Mouse (Mus musculus): ENCODE measurements around the gene Hist1h4k. TPM values are rescaled to one million over a fixed set of nuclear protein-coding genes. Genes with fewer than 3 reads are reported as not detected.
"Not testable (repeated sequence)": the region's sequence is repeated elsewhere in the genome, so short reads cannot be mapped to it uniquely, and the experiment has no call there.

The Hist1h4k gene
- polyA plus RNA-seq, 1 experiment = 55.4 TPM

- Histone ChIP-seq H3K36me3 (ENCODE audit: control insufficient read depth, insufficient read depth, low read length) (no peaks in the 10 kb centered on the region), H3K4me3 (ENCODE audit: low read depth, low read length) (peak overlapping the region; percentile 60), H3K27me3 (ENCODE audit: control insufficient read depth, insufficient read depth, low read length) (no peaks in the 10 kb centered on the region), H3K4me1 (ENCODE audit: control insufficient read depth, insufficient read depth, insufficient read length, low read length) (no peaks in the 10 kb centered on the region), H3K27ac (ENCODE audit: insufficient read depth, low read depth, low read length) (peak overlapping the region; percentile 75)
- TF ChIP-seq POLR2A (IDR thresholded peaks at IDR 0.05; ENCODE audit: low read depth, low read length) (no peak), CTCF (IDR thresholded peaks at IDR 0.05; ENCODE audit: extremely low read depth, insufficient read length, insufficient replicate concordance, low read depth, low read length) (no peak)
- 9% methylated on average over 8 of the region's 8 CpGs for WGBS
Measured at GRCm38 (mm10) chr13:21786189-21786898, 36.0 kb upstream of the Hist1h4k start.

- H3K4me3 ChIP-seq (ENCODE audit: low read depth, low read length) = no peak overlapping the region
- 0 out of 2 replicates have a peak, but pooled peaks cover 2% of the 10 kb centered on the region for H3K4me1 ChIP-seq (ENCODE audit: control insufficient read depth, insufficient read depth, insufficient read length, low read length)
- 69% methylated on average over 6 of the region's 6 CpGs for WGBS
- no peaks in the 10 kb centered on the region for H3K27me3 ChIP-seq (ENCODE audit: control insufficient read depth, insufficient read depth, low read length)
- H3K36me3 ChIP-seq (ENCODE audit: control insufficient read depth, insufficient read depth, low read length) = no peaks in the 10 kb centered on the region
- H3K27ac ChIP-seq (ENCODE audit: insufficient read depth, low read depth, low read length) = no peak overlapping the region
- TF ChIP-seq POLR2A (IDR thresholded peaks at IDR 0.05; ENCODE audit: low read depth, low read length) = no peak
- no peak for TF ChIP-seq CTCF (IDR thresholded peaks at IDR 0.05; ENCODE audit: extremely low read depth, insufficient read length, insufficient replicate concordance, low read depth, low read length)
Measured at GRCm38 (mm10) chr13:21784311-21784710, 34.0 kb upstream of the Hist1h4k start.

- WGBS = 2% methylated on average over 9 of the region's 9 CpGs
- peak overlapping the region; percentile 20; the same call in 1 of the 2 replicates for H3K27ac ChIP-seq (ENCODE audit: insufficient read depth, low read depth, low read length)
- H3K4me3 ChIP-seq (ENCODE audit: low read depth, low read length) = no peak overlapping the region
Measured at GRCm38 (mm10) chr13:21783734-21784161, 33.4 kb upstream of the Hist1h4k start.

GRCm38 (mm10) chr13:21783255-21783617 is 32.9 kb upstream of the Hist1h4k start, which contains the start of gene Hist1h3i:
TSS of gene Hist1h3i (minus strand) at chr13:21783370.
- WGBS = under 1% methylated on average over 16 of the region's 20 CpGs
- Histone ChIP-seq H3K27ac (ENCODE audit: insufficient read depth, low read depth, low read length) (peak within 1 kb of the TSS; percentile 64), H3K4me1 (ENCODE audit: control insufficient read depth, insufficient read depth, insufficient read length, low read length) (0 out of 2 replicates have a peak, but pooled peaks cover 2% of the 10 kb centered on the region), H3K4me3 (ENCODE audit: low read depth, low read length) (peak within 1 kb of the TSS; percentile 57), H3K36me3 (ENCODE audit: control insufficient read depth, insufficient read depth, low read length) (no peaks in the 10 kb centered on the region), H3K27me3 (ENCODE audit: control insufficient read depth, insufficient read depth, low read length) (no peaks in the 10 kb centered on the region)
- TF ChIP-seq CTCF (IDR thresholded peaks at IDR 0.05; ENCODE audit: extremely low read depth, insufficient read length, insufficient replicate concordance, low read depth, low read length) = no peak
- no peak for TF ChIP-seq POLR2A (IDR thresholded peaks at IDR 0.05; ENCODE audit: low read depth, low read length)

More at GRCm38 (mm10) chr13:21783734-21784161, 33.4 kb upstream of the Hist1h4k start:
- no peak for TF ChIP-seq CTCF (IDR thresholded peaks at IDR 0.05; ENCODE audit: extremely low read depth, insufficient read length, insufficient replicate concordance, low read depth, low read length)
- TF ChIP-seq POLR2A (IDR thresholded peaks at IDR 0.05; ENCODE audit: low read depth, low read length) = no peak
- Histone ChIP-seq H3K36me3 (ENCODE audit: control insufficient read depth, insufficient read depth, low read length) (no peaks in the 10 kb centered on the region), H3K27me3 (ENCODE audit: control insufficient read depth, insufficient read depth, low read length) (no peaks in the 10 kb centered on the region), H3K4me1 (ENCODE audit: control insufficient read depth, insufficient read depth, insufficient read length, low read length) (0 out of 2 replicates have a peak, but pooled peaks cover 2% of the 10 kb centered on the region)

GRCm38 (mm10) chr13:21782361-21783254 is 32.3 kb upstream of the Hist1h4k start:
- not testable (repeated sequence) for H3K4me1 ChIP-seq (ENCODE audit: control insufficient read depth, insufficient read depth, insufficient read length, low read length); H3K36me3 ChIP-seq (ENCODE audit: control insufficient read depth, insufficient read depth, low read length); H3K27me3 ChIP-seq (ENCODE audit: control insufficient read depth, insufficient read depth, low read length)
- Histone ChIP-seq H3K27ac (ENCODE audit: insufficient read depth, low read depth, low read length) (peak overlapping the region; percentile 64), H3K4me3 (ENCODE audit: low read depth, low read length) (peak overlapping the region; percentile 57)
- under 1% methylated on average over 21 of the region's 35 CpGs for WGBS
- peak; percentile 43 for TF ChIP-seq POLR2A (IDR thresholded peaks at IDR 0.05; ENCODE audit: low read depth, low read length)

GRCm38 (mm10) chr13:21781639-21782038 is 31.3 kb upstream of the Hist1h4k start:
- H3K4me3 ChIP-seq (ENCODE audit: low read depth, low read length) = no peak overlapping the region
- no peaks in the 10 kb centered on the region for H3K36me3 ChIP-seq (ENCODE audit: control insufficient read depth, insufficient read depth, low read length)
- WGBS = 85% methylated on average over 1 of the region's 1 CpGs
- H3K4me1 ChIP-seq (ENCODE audit: control insufficient read depth, insufficient read depth, insufficient read length, low read length) = peaks cover 2% of the 10 kb centered on the region; the same call in 1 of the 2 replicates
- TF ChIP-seq POLR2A (IDR thresholded peaks at IDR 0.05; ENCODE audit: low read depth, low read length) (no peak), CTCF (IDR thresholded peaks at IDR 0.05; ENCODE audit: extremely low read depth, insufficient read length, insufficient replicate concordance, low read depth, low read length) (no peak)
- no peak overlapping the region for H3K27ac ChIP-seq (ENCODE audit: insufficient read depth, low read depth, low read length)
- H3K27me3 ChIP-seq (ENCODE audit: control insufficient read depth, insufficient read depth, low read length) = no peaks in the 10 kb centered on the region
